Mouse (Mus musculus): ENCODE results near the gene Shisa8. TPM values are rescaled to one million over a fixed set of nuclear protein-coding genes. Genes with fewer than 3 reads are reported as not detected.
"Not testable (repeated sequence)": the region's sequence is repeated elsewhere in the genome, so short reads cannot be mapped to it uniquely, and the experiment has no call there.

Gene Shisa8
- 3.1 and 4.8 TPM in 2 replicates for total RNA-seq (2017)

- ATAC-seq (replicated peaks; ENCODE audit: low read depth, poor library complexity, severe bottlenecking), result no peak
Measured at GRCm38 (mm10) chr15:82212752-82213063, at the start of gene Shisa8. TSS of gene Shisa8 (minus strand) at chr15:82212815.

GRCm38 (mm10) chr15:82259510-82259909 is 46.9 kb upstream of the Shisa8 start:
- peak; percentile 85 for ATAC-seq (replicated peaks; ENCODE audit: low read depth, poor library complexity, severe bottlenecking)

GRCm38 (mm10) chr15:82255944-82256383 is 43.3 kb upstream of the Shisa8 start:
- ATAC-seq (replicated peaks; ENCODE audit: low read depth, poor library complexity, severe bottlenecking), result no peak

- no peak for ATAC-seq (replicated peaks; ENCODE audit: low read depth, poor library complexity, severe bottlenecking)
Measured at GRCm38 (mm10) chr15:82255248-82255647, 42.6 kb upstream of the Shisa8 start.

GRCm38 (mm10) chr15:82252097-82252496 is 39.5 kb upstream of the Shisa8 start, which contains the start of gene 1500009C09Rik:
TSS of gene 1500009C09Rik (plus strand) at chr15:82252397.
- ATAC-seq (replicated peaks; ENCODE audit: low read depth, poor library complexity, severe bottlenecking), result no peak; the same call in 1 of the 2 replicates

GRCm38 (mm10) chr15:82251579-82251978 is 39.0 kb upstream of the Shisa8 start:
- ATAC-seq (replicated peaks; ENCODE audit: low read depth, poor library complexity, severe bottlenecking), result no peak

- no peak for ATAC-seq (replicated peaks; ENCODE audit: low read depth, poor library complexity, severe bottlenecking)
Measured at GRCm38 (mm10) chr15:82247131-82247776, 34.6 kb upstream of the Shisa8 start.

GRCm38 (mm10) chr15:82244805-82245161 is 32.2 kb upstream of the Shisa8 start:
- ATAC-seq (replicated peaks; ENCODE audit: low read depth, poor library complexity, severe bottlenecking), result not testable (repeated sequence)

- peak; percentile 98 for ATAC-seq (replicated peaks; ENCODE audit: low read depth, poor library complexity, severe bottlenecking)
Measured at GRCm38 (mm10) chr15:82244115-82244804, 31.6 kb upstream of the Shisa8 start, which contains the start of gene Cenpm. TSS of gene Cenpm (minus strand) at chr15:82244748.

GRCm38 (mm10) chr15:82243742-82244114 is 31.1 kb upstream of the Shisa8 start:
- no peak for ATAC-seq (replicated peaks; ENCODE audit: low read depth, poor library complexity, severe bottlenecking)

GRCm38 (mm10) chr15:82243311-82243710 is 30.7 kb upstream of the Shisa8 start:
- ATAC-seq (replicated peaks; ENCODE audit: low read depth, poor library complexity, severe bottlenecking), result no peak

- ATAC-seq (replicated peaks; ENCODE audit: low read depth, poor library complexity, severe bottlenecking), result peak; percentile 77
Measured at GRCm38 (mm10) chr15:82236565-82236964, 23.9 kb upstream of the Shisa8 start.

GRCm38 (mm10) chr15:82235661-82236060 is 23.0 kb upstream of the Shisa8 start:
- ATAC-seq (replicated peaks; ENCODE audit: low read depth, poor library complexity, severe bottlenecking), result peak; percentile 70

GRCm38 (mm10) chr15:82232651-82233050 is 20.0 kb upstream of the Shisa8 start:
- no peak for ATAC-seq (replicated peaks; ENCODE audit: low read depth, poor library complexity, severe bottlenecking)

GRCm38 (mm10) chr15:82231591-82232378 is 19.2 kb upstream of the Shisa8 start:
- no peak for ATAC-seq (replicated peaks; ENCODE audit: low read depth, poor library complexity, severe bottlenecking)

GRCm38 (mm10) chr15:82231100-82231499 is 18.5 kb upstream of the Shisa8 start:
- no peak for ATAC-seq (replicated peaks; ENCODE audit: low read depth, poor library complexity, severe bottlenecking)

GRCm38 (mm10) chr15:82230098-82230611 is 17.5 kb upstream of the Shisa8 start:
- no peak for ATAC-seq (replicated peaks; ENCODE audit: low read depth, poor library complexity, severe bottlenecking)

GRCm38 (mm10) chr15:82229542-82230045 is 17.0 kb upstream of the Shisa8 start:
- no peak for ATAC-seq (replicated peaks; ENCODE audit: low read depth, poor library complexity, severe bottlenecking)

GRCm38 (mm10) chr15:82225769-82226168 is 13.2 kb upstream of the Shisa8 start:
- ATAC-seq (replicated peaks; ENCODE audit: low read depth, poor library complexity, severe bottlenecking), result 0 out of 2 replicates have a peak, but pooled peaks have one; percentile 14

- peak; percentile 40 for ATAC-seq (replicated peaks; ENCODE audit: low read depth, poor library complexity, severe bottlenecking)
Measured at GRCm38 (mm10) chr15:82224602-82225215, 12.1 kb upstream of the Shisa8 start.

Data from common myeloid progenitor, adult 5-6 weeks (primary cell).